27 mouse cellular contexts compared by ENCODE assay signal in genomic region chr7:125568888-125569287, GRCm38 (mm10). TPM values are rescaled to one million over a fixed set of nuclear protein-coding genes. Genes with fewer than 3 reads are reported as not detected.
DNase-seq lines count a peak whose midpoint lies in the region; ATAC-seq and TF ChIP-seq lines count a peak whose summit lies in the region.
"Had no signal": no experiment of that assay in that cellular context is flagged by ENCODE, and none has a peak within 500 bp of the region (broad histone marks: within the 10 kb centered on the region; RNA-seq: fewer than 3 reads in every experiment).

No protein-coding gene starts in this region.

- no peak overlapping the region for H3K4me2 ChIP-seq in forebrain, postnatal 0 days (ENCODE audit: low read depth)
- H3K4me2 ChIP-seq in limb, embryonic 15.5 days, result no peak overlapping the region
- no peak overlapping the region for H3K4me2 ChIP-seq in lung, embryonic 16.5 days (ENCODE audit: low read depth, low read length)
- H3K4me2 ChIP-seq: embryonic facial prominence, embryonic 12.5 days; forebrain, embryonic 13.5 days; heart, embryonic 13.5 days; hindbrain, embryonic 12.5 days; hindbrain, embryonic 15.5 days had no signal

- H3K4me1 ChIP-seq in forebrain, postnatal 0 days (ENCODE audit: insufficient read depth), result no peaks in the 10 kb centered on the region
- H3K4me1 ChIP-seq in forebrain, embryonic 10.5 days, result peaks cover 21% of the 10 kb centered on the region
- H3K4me1 ChIP-seq in limb, embryonic 15.5 days, result no peaks in the 10 kb centered on the region
- 0 out of 2 replicates have a peak, but pooled peaks cover 5% of the 10 kb centered on the region for H3K4me1 ChIP-seq in limb, embryonic 10.5 days
- H3K4me1 ChIP-seq in lung, embryonic 16.5 days (replicated peaks; ENCODE audit: control insufficient read depth, insufficient read depth, low read length), result peaks cover 7% of the 10 kb centered on the region
- H3K4me1 ChIP-seq: embryonic facial prominence, embryonic 12.5 days; forebrain, embryonic 13.5 days had no signal

- TF ChIP-seq CTCF in forebrain, postnatal 0 days (IDR thresholded peaks at IDR 0.05; ENCODE audit: low read depth), result no peak
- no peak for TF ChIP-seq CTCF in brain, embryonic 14.5 days (IDR thresholded peaks at IDR 0.05; ENCODE audit: borderline replicate concordance, extremely low read depth, insufficient read depth, insufficient read length)

- H3K4me3 ChIP-seq in forebrain, postnatal 0 days (ENCODE audit: low read depth, low read length), result no peak overlapping the region
- no peak overlapping the region for H3K4me3 ChIP-seq in forebrain, embryonic 10.5 days
- H3K4me3 ChIP-seq in limb, embryonic 15.5 days, result no peak overlapping the region
- no peak overlapping the region for H3K4me3 ChIP-seq in limb, embryonic 10.5 days
- no peak overlapping the region for H3K4me3 ChIP-seq in lung, embryonic 16.5 days (ENCODE audit: low read length)
- H3K4me3 ChIP-seq: embryonic facial prominence, embryonic 12.5 days; erythroblast, embryonic 14.5 days; forebrain, embryonic 13.5 days; heart, adult 2 months; heart, embryonic 10.5 days; heart, embryonic 13.5 days; hindbrain, embryonic 12.5 days; hindbrain, embryonic 15.5 days had no signal

- H3K9ac ChIP-seq in forebrain, postnatal 0 days, result no peak overlapping the region
- H3K9ac ChIP-seq in limb, embryonic 15.5 days, result no peak overlapping the region
- no peak overlapping the region for H3K9ac ChIP-seq in lung, embryonic 16.5 days (ENCODE audit: low read length)
- H3K9ac ChIP-seq: embryonic facial prominence, embryonic 12.5 days; forebrain, embryonic 13.5 days; heart, embryonic 13.5 days; hindbrain, embryonic 12.5 days; hindbrain, embryonic 15.5 days had no signal

- no peaks in the 10 kb centered on the region for H3K36me3 ChIP-seq in forebrain, postnatal 0 days (ENCODE audit: insufficient read depth)
- 0 out of 2 replicates have a peak, but pooled peaks cover 3% of the 10 kb centered on the region for H3K36me3 ChIP-seq in forebrain, embryonic 10.5 days (replicated peaks)
- peaks cover 2% of the 10 kb centered on the region; the same call in 1 of the 2 replicates for H3K36me3 ChIP-seq in limb, embryonic 15.5 days
- H3K36me3 ChIP-seq in limb, embryonic 10.5 days, result no peaks in the 10 kb centered on the region
- 0 out of 2 replicates have a peak, but pooled peaks cover 2% of the 10 kb centered on the region for H3K36me3 ChIP-seq in lung, embryonic 16.5 days (ENCODE audit: control insufficient read depth, insufficient read depth, low read length)
- H3K36me3 ChIP-seq: embryonic facial prominence, embryonic 12.5 days; heart, embryonic 10.5 days; hindbrain, embryonic 12.5 days; hindbrain, embryonic 15.5 days had no signal

- no peak overlapping the region for H3K27ac ChIP-seq in forebrain, postnatal 0 days (ENCODE audit: low read depth, low read length)
- H3K27ac ChIP-seq in forebrain, embryonic 10.5 days, result no peak overlapping the region
- H3K27ac ChIP-seq in limb, embryonic 15.5 days, result no peak overlapping the region
- no peak overlapping the region for H3K27ac ChIP-seq in limb, embryonic 10.5 days
- H3K27ac ChIP-seq in lung, embryonic 16.5 days (ENCODE audit: low read length), result no peak overlapping the region
- H3K27ac ChIP-seq: embryonic facial prominence, embryonic 12.5 days; forebrain, embryonic 13.5 days; heart, adult 2 months; heart, embryonic 10.5 days; heart, embryonic 13.5 days; hindbrain, embryonic 12.5 days; hindbrain, embryonic 15.5 days had no signal

- peak; percentile 61; the same call in 1 of the 2 replicates for ATAC-seq in forebrain, postnatal 0 days
- 0 out of 2 replicates have a peak, but pooled peaks have one; percentile 17 for ATAC-seq in limb, embryonic 15.5 days (ENCODE audit: insufficient number of reproducible peaks, low FRiP score, low TSS enrichment, low read depth)
- peak; percentile 46; the same call in 1 of the 2 replicates for ATAC-seq in lung, embryonic 16.5 days (ENCODE audit: low read depth)
- ATAC-seq: CD4-positive, CD25-positive, alpha-beta regulatory T cell, adult 4 months; forebrain, embryonic 13.5 days had no signal

- DNase-seq in forebrain, postnatal 0 days, result no peak
- no peak for DNase-seq in forebrain, embryonic 10.5 days (ENCODE audit: extremely low spot score, low spot score)
- no peak for DNase-seq in limb, embryonic 10.5 days (ENCODE audit: low spot score)
- no peak for DNase-seq in lung, postnatal 36 days
- peak; percentile 31 for DNase-seq in brain, embryonic 14.5 days (ENCODE audit: low read depth)
- DNase-seq in adrenal gland, postnatal 4 days (ENCODE audit: low spot score in 2 of 2), result no peak
- DNase-seq: adrenal gland, adult 2 months; adrenal gland, postnatal 14 days; cerebellum, adult 18-20 months; cerebellum, adult 9-10 months; cerebellum, postnatal 14 days; gastrocnemius, postnatal 10 days; gastrocnemius, postnatal 36 days; heart, adult 2 months; heart, postnatal 14 days; heart, postnatal 4 days had no signal

- TF ChIP-seq POLR2A in brain, embryonic 14.5 days (IDR thresholded peaks at IDR 0.05; ENCODE audit: borderline replicate concordance, extremely low read depth, insufficient read depth, insufficient read length, poor library complexity, severe bottlenecking), result no peak

- H3K9me3 ChIP-seq in forebrain, postnatal 0 days (ENCODE audit: low read length), result no peaks in the 10 kb centered on the region
- H3K9me3 ChIP-seq in forebrain, embryonic 10.5 days, result no peaks in the 10 kb centered on the region
- no peaks in the 10 kb centered on the region for H3K9me3 ChIP-seq in limb, embryonic 15.5 days
- H3K9me3 ChIP-seq in limb, embryonic 10.5 days (replicated peaks), result no peaks in the 10 kb centered on the region
- no peaks in the 10 kb centered on the region for H3K9me3 ChIP-seq in lung, embryonic 16.5 days (ENCODE audit: control insufficient read depth, low read length)
- H3K9me3 ChIP-seq: embryonic facial prominence, embryonic 12.5 days; forebrain, embryonic 13.5 days; heart, embryonic 10.5 days; heart, embryonic 13.5 days; hindbrain, embryonic 12.5 days; hindbrain, embryonic 15.5 days had no signal

- no peaks in the 10 kb centered on the region for H3K27me3 ChIP-seq in forebrain, postnatal 0 days (ENCODE audit: insufficient read depth, low read length)
- no peaks in the 10 kb centered on the region for H3K27me3 ChIP-seq in forebrain, embryonic 10.5 days (ENCODE audit: poor library complexity, severe bottlenecking)
- no peaks in the 10 kb centered on the region for H3K27me3 ChIP-seq in limb, embryonic 15.5 days
- H3K27me3 ChIP-seq in limb, embryonic 10.5 days (ENCODE audit: low read depth, poor library complexity, severe bottlenecking), result no peaks in the 10 kb centered on the region
- H3K27me3 ChIP-seq in lung, embryonic 16.5 days (ENCODE audit: control insufficient read depth, insufficient read depth, low read depth, low read length), result no peaks in the 10 kb centered on the region
- H3K27me3 ChIP-seq: embryonic facial prominence, embryonic 12.5 days; forebrain, embryonic 13.5 days; heart, embryonic 13.5 days; hindbrain, embryonic 12.5 days; hindbrain, embryonic 15.5 days had no signal

- WGBS in forebrain, postnatal 0 days, result 70% methylated on average over 8 of the region's 8 CpGs
- 92% methylated on average over 8 of the region's 8 CpGs for WGBS in forebrain, embryonic 10.5 days
- WGBS in limb, embryonic 15.5 days, result 60% methylated on average over 8 of the region's 8 CpGs
- WGBS in limb, embryonic 10.5 days, result 86% methylated on average over 8 of the region's 8 CpGs
- WGBS in lung, embryonic 16.5 days, result 63% methylated on average over 8 of the region's 8 CpGs

RNA-seq across cellular contexts. Expression of gene Il4ra, which starts 17.0 kb away (rescaled TPM):
- 6.0 and 6.9 TPM in 2 replicates for total RNA-seq in forebrain, postnatal 0 days (2014; rRNA removed)
- polyA plus RNA-seq in forebrain, postnatal 0 days (2015; fragmentation: Nextera tagmentation; extraction: Ambion mirVana), result 3.3 and 4.1 TPM in 2 replicates
- polyA plus RNA-seq in forebrain, embryonic 10.5 days (2016; fragmentation: Nextera tagmentation; extraction: Ambion mirVana), result 2.9 and 4.0 TPM in 2 replicates
- polyA plus RNA-seq in limb, embryonic 15.5 days (2015; fragmentation: Nextera tagmentation; extraction: Ambion mirVana), result 11.4 and 11.9 TPM in 2 replicates
- 3.1 and 4.2 TPM in 2 replicates for polyA plus RNA-seq in limb, embryonic 10.5 days (2016; fragmentation: Nextera tagmentation; extraction: Ambion mirVana)
- 18.8 and 19.5 TPM in 2 replicates for polyA plus RNA-seq in lung, embryonic 16.5 days (2015; fragmentation: Nextera tagmentation; extraction: Ambion mirVana)
- polyA plus RNA-seq in brain, embryonic 14.5 days (2012; rRNA removed), result 4.2 and 6.3 TPM in 2 replicates
- 10 to 100 TPM; 84.9 TPM for total RNA-seq in adrenal gland, postnatal 4 days (2021)

RNA-seq across cellular contexts. Expression of gene Il21r, which starts 34.3 kb away (rescaled TPM):
- total RNA-seq in forebrain, postnatal 0 days (2014; rRNA removed), result 0.95 and 1.2 TPM in 2 replicates
- polyA plus RNA-seq in forebrain, postnatal 0 days (2015; fragmentation: Nextera tagmentation; extraction: Ambion mirVana), result 0.21 and 0.23 TPM in 2 replicates
- 0.25 and 0.42 TPM in 2 replicates for polyA plus RNA-seq in forebrain, embryonic 10.5 days (2016; fragmentation: Nextera tagmentation; extraction: Ambion mirVana)
- 0.61 and 0.92 TPM in 2 replicates for polyA plus RNA-seq in limb, embryonic 15.5 days (2015; fragmentation: Nextera tagmentation; extraction: Ambion mirVana)
- polyA plus RNA-seq in limb, embryonic 10.5 days (2016; fragmentation: Nextera tagmentation; extraction: Ambion mirVana), result 0.19 and 0.21 TPM in 2 replicates
- 0.40 and 0.83 TPM in 2 replicates for polyA plus RNA-seq in lung, embryonic 16.5 days (2015; fragmentation: Nextera tagmentation; extraction: Ambion mirVana)
- 0.53 and 0.64 TPM in 2 replicates for polyA plus RNA-seq in brain, embryonic 14.5 days (2012; rRNA removed)
- total RNA-seq in adrenal gland, postnatal 4 days (2021), result under 1 TPM; 0.76 TPM
- total RNA-seq: MEL had no signal
